Mouse (Mus musculus) heart, embryonic 11.5 days (tissue): ENCODE measurements around the gene Foxo4. TPM values are rescaled to one million over a fixed set of nuclear protein-coding genes. Genes with fewer than 3 reads are reported as not detected.

Experiments used
- ATAC-seq: fragments of 200-750 bp; cut with Nextera tagmentation; replicated peaks from 2 replicates; pipeline ENCODE4 v1.8.0; 2017; ENCODE audit warnings: moderate library complexity; ENCODE audit not compliant: insufficient number of reproducible peaks, low FRiP score, low TSS enrichment
- H3K27ac ChIP-seq: fragments of 300-500 bp; sonication (generic); 2 replicates; pipeline ENCODE4 v1.5.1; 2014; ENCODE audit warnings: mild to moderate bottlenecking, low read depth, low read length
- H3K27me3 ChIP-seq: fragments of 300-500 bp; sonication (generic); 2 replicates; pipeline ENCODE4 v1.6.1; 2014; ENCODE audit warnings: mild to moderate bottlenecking, low read length, mixed read lengths; ENCODE audit not compliant: control insufficient read depth, insufficient read depth
- H3K36me3 ChIP-seq: fragments of 300-500 bp; sonication (generic); 2 replicates; pipeline ENCODE4 v1.6.1; 2014; ENCODE audit warnings: mild to moderate bottlenecking, low read length, moderate library complexity, mixed read lengths; ENCODE audit not compliant: control insufficient read depth, insufficient read depth
- H3K4me1 ChIP-seq: fragments of 300-500 bp; sonication (generic); 2 replicates; pipeline ENCODE4 v1.6.1; 2014; ENCODE audit warnings: low read length; ENCODE audit not compliant: control insufficient read depth, insufficient read depth
- H3K4me2 ChIP-seq: fragments of 300-500 bp; sonication (generic); 2 replicates; pipeline ENCODE4 v1.6.1; 2014; ENCODE audit warnings: mild to moderate bottlenecking, moderate library complexity
- H3K4me3 ChIP-seq: fragments of 300-500 bp; sonication (generic); 2 replicates; pipeline ENCODE4 v1.5.1; 2014; ENCODE audit warnings: low read depth, low read length
- H3K9ac ChIP-seq: fragments of 300-500 bp; sonication (generic); 2 replicates; pipeline ENCODE4 v1.6.1; 2014; ENCODE audit warnings: mild to moderate bottlenecking, low read depth, low read length, moderate library complexity
- H3K9me3 ChIP-seq: fragments of 300-500 bp; sonication (generic); replicated peaks from 2 replicates; pipeline ENCODE4 v1.6.1; 2016; ENCODE audit warnings: low read length; ENCODE audit not compliant: control insufficient read depth
- WGBS: fragments of 180-500 bp; shearing (Covaris S2); extraction: QIAGEN DNeasy Blood & Tissue Kit; methylation state at CpG from one replicate; pipeline ENCODE4 v1.1.7; 2014; ENCODE audit not compliant: insufficient replicate concordance; 5-methylcytosine and 5-hydroxymethylcytosine counted together
- polyA plus RNA-seq: library from polyadenylated mRNA; unstranded; fragments of >200 nt; fragmentation: Nextera tagmentation; extraction: Ambion mirVana; gene quantifications from 2 replicates; pipeline ENCODE4 v1.2.1, GENCODE M21; 2014

Foxo4 gene
- polyA plus RNA-seq, 1 experiment from 2014 or later, result 2.8 TPM

DNA sequence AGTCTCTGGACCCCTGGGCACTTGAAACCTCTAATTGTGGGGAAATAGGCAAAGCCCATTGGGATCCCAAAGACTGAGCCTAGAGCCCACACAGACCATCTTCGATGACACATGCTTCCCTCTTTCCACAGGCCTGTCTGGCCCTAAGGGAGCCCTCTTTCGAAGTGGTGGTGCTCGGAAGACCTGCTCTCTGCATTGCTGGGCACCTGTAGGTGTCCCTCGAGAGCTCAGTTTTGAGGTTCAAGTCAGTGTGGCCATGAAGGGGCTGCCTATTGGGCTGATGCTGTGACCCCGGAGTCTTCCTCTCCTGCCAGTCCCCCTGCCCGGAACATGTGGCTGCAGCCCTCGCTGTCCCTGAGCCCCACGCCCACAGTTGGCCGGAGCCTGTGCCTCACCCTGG is 47.3 kb downstream of the Foxo4 start:
- Histone ChIP-seq H3K36me3 (no peaks in the 10 kb centered on the region), H3K27me3 (peaks cover 12% of the 10 kb centered on the region), H3K4me1 (peaks cover 2% of the 10 kb centered on the region; the same call in 1 of the 2 replicates), H3K4me2 (no peak overlapping the region), H3K27ac (no peak overlapping the region), H3K4me3 (no peak overlapping the region), H3K9ac (no peak overlapping the region), H3K9me3 (no peaks in the 10 kb centered on the region)
- ATAC-seq, result no peak
- 79% methylated on average over 9 of the region's 9 CpGs for WGBS

DNA sequence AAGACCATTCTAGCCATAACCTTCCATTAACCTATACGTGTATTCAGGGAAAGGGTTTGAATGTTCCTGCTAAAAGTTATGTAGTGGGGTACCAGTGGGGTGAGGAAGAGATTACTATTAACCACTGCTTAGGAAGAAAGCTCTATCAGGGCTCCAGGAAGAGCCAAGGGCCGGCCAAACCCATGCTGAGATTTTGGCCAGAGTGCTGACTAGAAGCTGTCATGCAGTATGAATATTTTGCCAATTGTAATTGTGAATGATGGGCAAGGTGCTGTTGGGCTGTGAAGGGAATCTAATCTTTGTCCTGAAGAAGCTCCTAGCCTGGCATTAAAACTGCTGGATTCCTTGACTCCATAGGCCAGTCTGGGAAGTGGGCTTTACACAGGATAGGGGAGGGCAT is 50.3 kb downstream of the Foxo4 start:
- Histone ChIP-seq H3K27me3 (peaks cover 10% of the 10 kb centered on the region), H3K27ac (no peak overlapping the region), H3K4me1 (peaks cover 2% of the 10 kb centered on the region; the same call in 1 of the 2 replicates), H3K36me3 (no peaks in the 10 kb centered on the region), H3K9ac (no peak overlapping the region), H3K9me3 (no peaks in the 10 kb centered on the region), H3K4me3 (no peak overlapping the region), H3K4me2 (no peak overlapping the region)
- no peak for ATAC-seq
- WGBS, result 45% methylated on average over 2 of the region's 2 CpGs

DNA sequence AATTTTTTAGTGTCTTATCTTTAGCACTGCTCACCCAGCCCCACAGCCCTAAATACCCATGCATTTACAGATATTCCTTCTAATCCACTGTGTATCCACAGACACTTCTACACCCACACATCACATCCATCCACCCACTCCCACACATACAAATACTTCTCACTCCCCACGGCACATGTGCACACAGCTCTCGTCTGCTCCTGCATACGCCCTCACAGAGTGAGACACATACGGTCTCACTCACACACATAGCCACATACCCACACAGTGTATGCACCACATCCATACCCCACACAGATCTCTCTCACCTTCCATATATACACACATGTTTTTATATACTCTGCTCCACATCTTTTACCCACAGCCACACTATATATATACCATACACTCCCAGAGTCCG is 55.0 kb downstream of the Foxo4 start:
- Histone ChIP-seq H3K36me3 (no peaks in the 10 kb centered on the region), H3K9me3 (no peaks in the 10 kb centered on the region), H3K27ac (no peak overlapping the region), H3K4me2 (no peak overlapping the region), H3K27me3 (peaks cover 13% of the 10 kb centered on the region), H3K4me3 (no peak overlapping the region), H3K4me1 (no peaks in the 10 kb centered on the region), H3K9ac (no peak overlapping the region)
- ATAC-seq, result no peak
- WGBS, result 84% methylated on average over 5 of the region's 5 CpGs

Other genes starting within 250 kb of the Foxo4 start
- gene Tex11, start 194.9 kb upstream of the Foxo4 start, polyA plus RNA-seq, result 0.11 TPM in 1 of 2 replicates, not detected in the other
- gene Slc7a3, start 168.5 kb upstream of the Foxo4 start, polyA plus RNA-seq, result 0.36 and 0.41 TPM in 2 replicates
- gene Snx12, start 32.0 kb upstream of the Foxo4 start, polyA plus RNA-seq, result 39.0 and 48.5 TPM in 2 replicates
- not detected in 2 replicates for gene Gm614, start 9.5 kb downstream of the Foxo4 start, polyA plus RNA-seq
- gene Il2rg, start 13.7 kb downstream of the Foxo4 start, polyA plus RNA-seq, result 12.2 and 14.4 TPM in 2 replicates
- gene Gm20489, start 14.5 kb downstream of the Foxo4 start, polyA plus RNA-seq, result not detected in 2 replicates
- gene Med12, start 19.5 kb downstream of the Foxo4 start, polyA plus RNA-seq, result 32.0 and 35.9 TPM in 2 replicates
- gene Nlgn3, start 44.6 kb downstream of the Foxo4 start, polyA plus RNA-seq, result 2.3 and 3.6 TPM in 2 replicates
- gene Gjb1, start 121.8 kb downstream of the Foxo4 start, polyA plus RNA-seq, result 0.18 and 0.94 TPM in 2 replicates
- 22.1 and 22.4 TPM in 2 replicates for gene Zmym3, start 166.3 kb downstream of the Foxo4 start, polyA plus RNA-seq
- gene Nono, start 174.8 kb downstream of the Foxo4 start, polyA plus RNA-seq, result 271 and 358 TPM in 2 replicates
- gene Itgb1bp2, start 194.6 kb downstream of the Foxo4 start, polyA plus RNA-seq, result 77.6 and 82.9 TPM in 2 replicates